Mouse (Mus musculus) Patski (cell line): ENCODE results near the gene P2ry10b. TPM values are rescaled to one million over a fixed set of nuclear protein-coding genes. Genes with fewer than 3 reads are reported as not detected.

ENCODE experiments used
- ATAC-seq: fragments of 100-300 bp; one replicate; pipeline ENCODE4 v1.8.0; 2021
- CTCF ChIA-PET: fragments of 350-600 bp; sonication (Branson Sonifier 250); formaldehyde crosslinking; loops from one replicate; lab custom pipeline; 2022; ENCODE audit warnings: inconsistent platforms; lab: Charles Lee
- POLR2A ChIA-PET: fragments of 350-600 bp; sonication (Branson Sonifier 250); formaldehyde crosslinking; loops from one replicate; lab custom pipeline; 2022; ENCODE audit warnings: antibody characterized with exemption, inconsistent platforms; lab: Charles Lee
- DNase-seq: peaks from one replicate; pipeline ENCODE4 v3.0.0-alpha.2; 2011; ENCODE audit warnings: low read depth, low spot score
- H3K27me3 ChIP-seq: fragments of 371-371 bp; one replicate; pipeline ENCODE4 v1.5.1; 2021
- CTCF ChIP-seq: fragments of 100-300 bp; IDR thresholded peaks from one replicate; pipeline ENCODE4 v1.5.1; 2021
- in situ Hi-C: fragments of 300-500 bp; cut with MboI; formaldehyde crosslinking; loops from 3 replicates; pipeline ENCODE4 v1.11.1; 2018; ENCODE audit warnings: low pct_unique_long_range_greater_than_20kb, mixed read lengths
- polyA plus RNA-seq: library from polyadenylated mRNA; unstranded; gene quantifications from one replicate; pipeline ENCODE4 v1.2.3, GENCODE M21; 2021

The P2ry10b gene
- polyA plus RNA-seq, result not detected

DNA sequence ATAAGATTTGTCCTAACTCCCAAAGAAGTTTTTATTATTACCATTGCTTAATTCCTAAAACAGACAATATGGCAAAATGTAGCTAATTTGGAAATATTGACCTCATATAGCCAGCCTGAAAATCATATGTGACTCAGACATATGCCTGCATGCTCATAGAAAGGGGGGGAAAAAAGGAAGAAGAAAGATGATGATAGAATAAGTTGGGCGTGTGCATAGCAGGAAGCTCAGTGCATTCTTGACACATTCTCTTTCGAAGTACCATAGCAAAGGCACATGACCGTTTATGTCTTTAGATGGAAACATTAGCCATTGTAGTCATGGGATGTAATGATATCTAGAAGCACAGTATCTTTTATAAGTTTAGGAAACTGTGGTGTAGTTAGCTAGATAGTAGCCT lies at the start of gene P2ry10b:
Gene P2ry10b, plus strand, starts transcription at position 247 of the 400 bp plus-strand sequence.
- POLR2A ChIA-PET, result no interaction called here
- in situ Hi-C loops, result no loop called here
- ATAC-seq (no peak), DNase-seq (no peak)
- H3K27me3 ChIP-seq, result peaks cover 42% of the 10 kb centered on the region
- CTCF ChIA-PET, result no interaction called here
- no peak for TF ChIP-seq CTCF

GRCm38 (mm10) chrX:107116333-107116732 lies 32.4 kb upstream of the P2ry10b start:
- in situ Hi-C loops, result no loop called here
- DNase-seq (no peak), ATAC-seq (no peak)
- TF ChIP-seq CTCF, result no peak
- CTCF ChIA-PET, result no interaction called here
- H3K27me3 ChIP-seq, result peaks cover 30% of the 10 kb centered on the region
- POLR2A ChIA-PET, result no interaction called here

DNA sequence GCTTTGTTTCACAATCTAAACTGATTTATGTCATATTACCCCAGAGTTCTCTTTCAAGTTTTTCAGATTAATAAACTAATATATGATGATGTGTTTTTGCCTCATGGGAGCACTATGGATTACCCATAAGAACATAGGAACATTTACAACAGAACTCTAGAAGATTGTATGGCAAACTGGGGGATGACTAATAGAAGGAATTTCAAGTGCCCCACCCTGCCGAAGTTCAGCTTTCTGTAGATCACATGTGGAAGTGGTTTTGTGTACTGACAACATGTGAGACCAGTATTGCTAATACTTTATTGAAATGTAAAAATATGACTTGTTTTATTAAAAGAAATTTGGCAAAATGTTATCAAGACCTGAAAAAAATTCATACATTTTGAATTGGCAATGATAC lies 31.7 kb upstream of the P2ry10b start:
- DNase-seq, result no peak
- peaks cover 30% of the 10 kb centered on the region for H3K27me3 ChIP-seq
- POLR2A ChIA-PET, result no interaction called here
- in situ Hi-C loops, result no loop called here
- CTCF ChIA-PET, result no interaction called here
- no peak for ATAC-seq
- TF ChIP-seq CTCF, result no peak

GRCm38 (mm10) chrX:107143184-107143583 lies 5.5 kb upstream of the P2ry10b start:
- in situ Hi-C loops, result no loop called here
- ATAC-seq, result no peak
- no peak for TF ChIP-seq CTCF
- ChIA-PET CTCF (no interaction called here), POLR2A (no interaction called here)
- H3K27me3 ChIP-seq, result peaks cover 49% of the 10 kb centered on the region
- no peak for DNase-seq

DNA sequence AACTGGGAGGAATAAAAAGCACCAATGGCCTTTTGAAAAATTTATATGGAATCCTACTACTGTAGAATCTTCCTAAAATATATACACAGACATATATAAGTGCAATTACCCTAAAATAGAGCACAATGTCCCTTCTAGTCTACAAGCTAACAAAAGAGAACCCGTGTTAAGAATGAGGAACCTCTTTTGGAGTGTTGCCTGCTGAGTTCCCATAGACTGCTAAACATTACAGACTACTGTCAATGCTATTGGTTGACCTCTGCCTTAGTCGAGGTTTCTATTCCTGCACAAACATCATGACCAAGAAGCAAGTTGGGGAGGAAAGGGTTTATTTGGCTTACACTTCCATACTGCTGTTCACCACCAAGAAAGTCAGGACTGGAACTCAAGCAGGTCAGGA lies 4.8 kb upstream of the P2ry10b start:
- no peak for ATAC-seq
- CTCF ChIA-PET, result no interaction called here

GRCm38 (mm10) chrX:107149391-107149993 lies 765 bp downstream of the P2ry10b start:
- DNase-seq (no peak), ATAC-seq (no peak)
- ChIA-PET POLR2A (no interaction called here), CTCF (no interaction called here)
- in situ Hi-C loops, result no loop called here
- no peak for TF ChIP-seq CTCF
- peaks cover 45% of the 10 kb centered on the region for H3K27me3 ChIP-seq

More for the DNA sequence above, 4.8 kb upstream of the P2ry10b start:
- POLR2A ChIA-PET, result no interaction called here
- H3K27me3 ChIP-seq, result peaks cover 49% of the 10 kb centered on the region
- DNase-seq, result no peak
- in situ Hi-C loops, result no loop called here
- TF ChIP-seq CTCF, result no peak

DNA sequence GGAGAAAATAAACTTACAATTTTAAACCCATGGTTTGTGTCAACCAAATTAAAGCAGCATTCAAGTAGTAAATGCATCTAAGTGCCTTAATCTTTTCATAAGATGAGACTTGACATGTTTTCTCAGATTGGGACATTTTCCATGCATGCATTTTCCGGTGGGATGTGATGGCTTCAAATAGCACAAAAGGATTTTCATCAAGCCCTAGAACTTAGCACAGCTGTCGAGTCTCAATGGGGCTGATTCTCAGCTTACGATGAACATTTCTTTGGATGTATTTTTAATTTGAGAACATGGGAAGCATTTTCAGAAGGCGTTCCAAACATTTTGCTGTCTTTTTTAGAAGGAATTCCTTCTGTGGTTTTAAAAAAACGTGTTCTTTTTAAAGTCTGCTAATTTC lies 1.3 kb downstream of the P2ry10b start:
- no peak for DNase-seq

GRCm38 (mm10) chrX:107150752-107151515 lies 2.2 kb downstream of the P2ry10b start:
- in situ Hi-C loops, result loop anchor here (25.0 kb wide), 1 partner anchor 364 kb away; no protein-coding TSS in a partner anchor

More for the DNA sequence above, 1.3 kb downstream of the P2ry10b start:
- ChIA-PET POLR2A (no interaction called here), CTCF (no interaction called here)
- no peak for ATAC-seq
- peaks cover 41% of the 10 kb centered on the region for H3K27me3 ChIP-seq
- in situ Hi-C loops, result loop anchor here (25.0 kb wide), 1 partner anchor 363 kb away; no protein-coding TSS in a partner anchor
- TF ChIP-seq CTCF, result no peak

DNA sequence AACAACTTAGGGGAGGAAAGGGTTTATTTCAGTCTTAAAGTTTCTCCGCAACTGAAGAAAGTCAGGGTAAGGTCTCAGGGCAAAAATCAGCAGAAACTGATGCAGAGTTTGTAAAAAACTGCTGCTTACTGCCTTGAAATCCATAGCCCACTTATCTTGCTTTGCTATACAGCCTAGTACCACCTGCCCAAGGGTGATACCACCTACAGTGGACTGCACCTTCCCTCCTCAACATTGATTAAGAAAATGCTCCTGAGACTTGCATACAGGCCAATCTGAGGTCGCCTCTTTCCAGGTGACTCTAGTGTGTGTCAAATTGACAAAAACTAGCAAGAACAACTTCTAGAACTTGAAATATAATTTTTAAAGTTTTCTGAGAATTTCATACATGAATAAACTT lies 7.3 kb downstream of the P2ry10b start:
- ChIA-PET POLR2A (no interaction called here), CTCF (no interaction called here)
- H3K27me3 ChIP-seq, result peaks cover 44% of the 10 kb centered on the region
- ATAC-seq (no peak), DNase-seq (no peak)
- in situ Hi-C loops, result loop anchor here (25.0 kb wide), 1 partner anchor 369 kb away; no protein-coding TSS in a partner anchor
- TF ChIP-seq CTCF, result no peak

More at GRCm38 (mm10) chrX:107150752-107151515, 2.2 kb downstream of the P2ry10b start:
- no peak for DNase-seq
- H3K27me3 ChIP-seq, result peaks cover 41% of the 10 kb centered on the region
- TF ChIP-seq CTCF, result no peak
- ATAC-seq, result no peak
- ChIA-PET CTCF (no interaction called here), POLR2A (no interaction called here)

GRCm38 (mm10) chrX:107160496-107160895 lies 11.8 kb downstream of the P2ry10b start:
- ChIA-PET POLR2A (no interaction called here), CTCF (interaction anchor here (1.4 kb wide), 1 partner anchor 10 kb away, joined by 3 read pairs; no protein-coding TSS in a partner anchor)
- no peak for ATAC-seq
- peaks cover 55% of the 10 kb centered on the region for H3K27me3 ChIP-seq
- in situ Hi-C loops, result loop anchor here (25.0 kb wide), 1 partner anchor 373 kb away; no protein-coding TSS in a partner anchor
- TF ChIP-seq CTCF, result peak; percentile 12
- DNase-seq, result no peak

GRCm38 (mm10) chrX:107168281-107168680 lies 19.6 kb downstream of the P2ry10b start:
- in situ Hi-C loops, result loop anchor here (25.0 kb wide), 1 partner anchor 381 kb away; no protein-coding TSS in a partner anchor
- peaks cover 61% of the 10 kb centered on the region for H3K27me3 ChIP-seq
- peak; percentile 28 for TF ChIP-seq CTCF
- DNase-seq (no peak), ATAC-seq (no peak)
- POLR2A ChIA-PET, result no interaction called here
- CTCF ChIA-PET, result no interaction called here
